Mouse (Mus musculus) heart, postnatal 10 days (tissue): Measurements from ENCODE around the gene Chka. TPM values are rescaled to one million over a fixed set of nuclear protein-coding genes. Genes with fewer than 3 reads are reported as not detected.
A peak's percentile ranks its signal among the peaks of the same experiment; 100 is the strongest.

Experiments used
- DNase-seq, 2 experiments: peaks; one replicate each; pipeline ENCODE4 v3.0.0; 2021
- intact Hi-C: fragments of 180-260 bp; cut with DNase I; formaldehyde crosslinking; loops from one replicate; pipeline ENCODE4 v1.15.1; 2025
- total RNA-seq, 2 experiments: library from RNA; stranded (reverse); gene quantifications; 2 replicates each; pipeline ENCODE4 v1.2.3; 2021

Chka gene
- total RNA-seq, 2 experiments from 2014 or later = 12.1 to 17.8 TPM

DNA sequence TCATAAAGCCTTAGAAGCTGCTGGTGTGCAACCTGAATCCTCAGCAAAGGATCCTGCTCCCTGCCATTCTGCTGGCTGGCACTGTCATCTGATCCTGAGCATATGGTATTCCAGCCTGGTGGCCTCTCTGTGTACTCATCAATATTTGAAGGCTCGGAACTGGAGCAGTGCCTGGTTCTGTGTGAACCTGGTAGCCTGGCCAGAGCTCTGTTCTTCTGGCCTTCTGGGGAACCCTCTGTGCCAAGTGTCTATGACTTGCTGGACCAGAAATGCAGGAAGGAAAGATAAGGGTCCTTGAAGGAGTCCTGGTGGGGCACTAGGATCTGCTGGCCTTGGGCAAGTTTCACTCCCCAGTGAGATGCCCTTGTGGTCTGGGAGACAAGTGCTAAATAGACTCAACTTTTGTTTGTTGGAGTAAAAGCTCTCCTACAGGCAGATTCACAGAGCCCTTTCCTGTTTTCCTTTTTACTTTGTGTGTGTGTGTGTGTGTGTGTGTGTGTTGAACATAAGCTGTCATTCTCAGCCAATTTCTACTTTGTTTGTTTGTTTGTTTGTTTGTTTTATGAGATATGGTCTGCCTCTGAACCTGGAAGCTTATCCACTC is 5.7 kb upstream of the Chka start:
- DNase-seq = no peak
- intact Hi-C loops = no loop called here

GRCm38 (mm10) chr19:3846676-3847604 is 4.6 kb upstream of the Chka start:
- intact Hi-C loops = no loop called here
- DNase-seq = no peak

- intact Hi-C loops = no loop called here
- no peak for DNase-seq
These were observed 3.9 kb upstream of the Chka start for GRCm38 (mm10) chr19:3847711-3848110.

GRCm38 (mm10) chr19:3848207-3848808 is 3.3 kb upstream of the Chka start:
- DNase-seq = no peak
- intact Hi-C loops = no loop called here

GRCm38 (mm10) chr19:3849251-3849650 is 2.3 kb upstream of the Chka start:
- intact Hi-C loops = no loop called here
- DNase-seq = no peak

GRCm38 (mm10) chr19:3850076-3850475 is 1.5 kb upstream of the Chka start:
- intact Hi-C loops = no loop called here
- no peak for DNase-seq

DNA sequence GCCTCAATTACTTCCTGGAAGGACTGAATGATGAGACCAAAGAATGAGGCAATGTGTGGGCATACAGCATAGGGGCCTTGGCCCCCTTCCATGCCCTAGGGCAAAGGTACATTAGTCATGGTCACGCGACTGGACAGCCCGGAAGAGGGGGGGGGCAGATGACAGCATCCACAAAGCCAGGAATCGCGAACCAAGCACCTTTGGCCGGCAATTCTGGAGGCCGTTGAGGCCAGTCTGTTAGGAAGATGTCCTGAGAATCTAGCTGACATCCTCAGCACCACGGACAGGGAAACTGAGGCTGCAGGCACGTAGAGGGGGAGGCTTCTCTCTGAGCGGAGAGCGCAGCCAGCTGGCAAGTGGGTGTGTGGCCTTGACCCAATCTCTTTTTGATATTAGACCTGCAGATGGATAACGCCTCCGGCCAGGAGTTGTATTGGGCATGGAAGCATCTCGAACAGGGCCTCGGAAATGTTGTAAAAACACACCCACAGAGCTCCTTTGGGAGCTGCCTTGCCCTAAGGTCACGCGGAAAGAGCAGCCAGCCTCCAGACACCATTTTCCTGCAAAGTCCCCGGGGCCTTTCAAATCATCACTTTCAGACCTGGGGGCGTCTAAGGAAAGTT is 615 bp upstream of the Chka start:
- intact Hi-C loops = no loop called here
- DNase-seq = no peak

- DNase-seq = peak; percentile 68 to 73
- intact Hi-C loops = no loop called here
These were observed 557 bp downstream of the Chka start for GRCm38 (mm10) chr19:3851979-3852681.

- intact Hi-C loops = no loop called here
- no peak for DNase-seq
These were observed 1.5 kb downstream of the Chka start for GRCm38 (mm10) chr19:3853121-3853520.

GRCm38 (mm10) chr19:3853891-3854290 is 2.3 kb downstream of the Chka start:
- intact Hi-C loops = no loop called here
- DNase-seq = peak; percentile 16 to 30

DNA sequence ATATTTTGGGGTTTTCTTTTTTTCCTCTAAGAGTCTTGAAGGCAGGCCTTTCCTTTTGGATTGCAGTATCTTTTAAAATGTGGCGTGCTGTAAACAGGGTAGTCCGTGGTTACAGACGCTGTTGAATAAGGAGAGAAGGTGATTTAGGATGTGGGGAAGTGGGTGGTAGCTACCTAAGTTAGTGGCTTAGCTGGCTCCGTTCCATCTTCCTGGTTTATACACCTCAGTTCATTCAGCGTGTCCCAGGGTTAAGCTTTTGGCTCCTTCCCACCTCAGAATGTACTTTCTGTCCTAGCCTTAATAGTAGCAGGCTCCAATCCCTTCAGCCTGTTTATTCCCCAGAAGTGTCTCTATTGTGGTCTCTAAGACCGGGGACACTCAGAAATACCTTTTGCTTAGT is 3.5 kb downstream of the Chka start:
- intact Hi-C loops = no loop called here
- no peak for DNase-seq

- intact Hi-C loops = no loop called here
- no peak for DNase-seq
These were observed 4.0 kb downstream of the Chka start for GRCm38 (mm10) chr19:3855601-3856000.

DNA sequence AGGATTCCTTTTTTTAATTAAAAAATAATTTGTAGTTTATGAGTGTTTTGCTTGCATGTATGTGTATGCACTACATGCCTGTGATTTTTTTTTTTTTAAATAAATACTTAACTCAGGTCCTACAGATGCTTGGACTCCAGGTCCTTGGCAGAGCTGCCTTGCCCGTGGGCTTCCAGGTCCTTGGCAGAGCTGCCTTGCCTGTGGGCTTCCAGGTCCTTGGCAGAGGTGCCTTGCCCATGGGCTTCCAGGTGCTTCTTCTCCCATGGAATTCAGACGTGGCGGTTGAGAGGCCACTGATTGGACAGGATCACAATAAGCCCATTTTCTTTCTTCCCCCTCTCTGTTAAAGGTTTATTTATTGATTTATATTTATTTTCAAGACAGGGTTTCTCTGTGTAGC is 5.6 kb downstream of the Chka start:
- intact Hi-C loops = no loop called here
- no peak for DNase-seq

- intact Hi-C loops = no loop called here
- no peak for DNase-seq
These were observed 11.1 kb downstream of the Chka start for GRCm38 (mm10) chr19:3862713-3863112.

- intact Hi-C loops = no loop called here
- DNase-seq = no peak
These were observed 13.4 kb downstream of the Chka start for GRCm38 (mm10) chr19:3864960-3865359.

- no peak for DNase-seq
- intact Hi-C loops = no loop called here
These were observed 16.7 kb downstream of the Chka start for GRCm38 (mm10) chr19:3868290-3868689.

DNA sequence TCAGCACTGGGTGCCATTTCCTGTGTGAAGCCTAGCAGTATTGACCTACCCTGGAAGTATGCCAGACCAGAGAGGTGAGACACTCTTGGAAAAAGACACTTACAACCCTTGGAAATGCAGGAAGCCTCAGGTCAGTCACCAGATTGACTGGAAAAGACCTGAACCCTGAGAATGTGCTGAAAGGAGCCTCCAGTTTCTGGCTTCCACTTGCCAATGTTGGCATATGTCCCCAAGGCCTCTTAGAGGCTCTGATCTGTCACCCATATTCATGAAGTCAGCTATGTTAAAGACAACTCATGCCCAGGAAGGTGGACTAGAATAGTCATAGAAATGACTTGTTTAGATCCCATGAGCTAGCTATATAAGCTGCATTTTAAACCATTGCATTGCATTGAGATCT is 19.9 kb downstream of the Chka start:
- intact Hi-C loops = no loop called here
- no peak for DNase-seq

- intact Hi-C loops = no loop called here
- DNase-seq = peak; percentile 35 to 45
These were observed 20.8 kb downstream of the Chka start for GRCm38 (mm10) chr19:3872373-3872772.

DNA sequence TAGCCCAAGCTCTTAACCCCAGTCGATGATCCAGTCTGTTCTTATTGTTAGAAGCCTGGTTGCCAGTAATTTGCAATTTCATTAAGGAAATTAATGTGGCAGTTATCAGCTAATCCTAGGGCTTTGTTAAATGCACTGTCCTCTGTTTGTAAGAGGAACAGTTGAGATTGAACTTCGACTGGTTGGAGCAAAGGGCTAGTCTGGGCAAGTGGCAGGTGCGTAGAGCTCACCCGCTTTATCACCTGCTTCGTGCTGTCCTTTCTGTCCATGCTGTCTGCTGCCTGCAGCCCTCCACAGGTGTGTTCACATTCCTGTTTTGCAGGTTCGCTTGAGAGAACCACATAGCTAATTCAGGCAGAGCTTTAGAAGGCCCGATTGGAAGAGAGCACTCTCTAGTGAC is 23.5 kb downstream of the Chka start:
- intact Hi-C loops = no loop called here

DNA sequence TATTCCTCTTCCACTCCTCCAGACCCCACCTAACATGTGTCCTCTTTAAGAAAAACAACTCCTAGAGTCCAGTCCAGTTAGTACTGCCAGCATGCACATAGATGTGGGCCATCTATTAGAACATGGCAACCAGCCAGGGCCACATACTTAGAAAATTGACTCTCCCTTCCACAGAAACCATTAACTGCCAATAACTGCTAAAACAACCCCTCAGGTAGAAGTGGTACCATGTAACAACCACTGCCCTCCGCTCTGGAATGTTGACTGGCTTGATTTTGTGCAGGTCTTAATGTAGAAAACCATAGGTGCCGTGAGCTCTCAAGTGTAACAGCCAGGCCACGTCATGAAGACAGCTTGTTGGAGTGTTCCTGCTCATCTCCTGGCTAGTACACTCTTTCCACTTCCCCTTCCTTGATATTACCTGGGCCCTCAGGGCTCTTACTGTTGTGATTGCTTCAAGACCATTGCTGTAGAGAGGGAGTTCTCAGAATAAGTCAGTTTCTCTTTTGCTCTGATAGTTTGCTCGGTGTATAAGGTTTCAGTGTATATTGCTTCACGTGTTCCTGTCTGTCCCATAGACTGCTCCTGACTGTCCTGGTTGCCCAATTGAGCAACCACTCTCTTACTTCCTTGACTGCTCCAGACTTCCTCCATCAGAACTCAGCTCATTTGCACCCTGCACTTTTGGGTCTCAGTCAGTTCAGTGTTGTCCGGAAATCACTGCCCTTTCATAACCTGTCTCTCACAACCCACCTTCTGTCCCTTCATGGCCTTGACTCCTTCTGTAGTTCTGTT is 28.7 kb downstream of the Chka start:
- DNase-seq = no peak
- intact Hi-C loops = no loop called here

More for the DNA sequence above, 23.5 kb downstream of the Chka start:
- no peak for DNase-seq
